Mouse (Mus musculus): ENCODE results near the gene Arl4c. TPM values are rescaled to one million over a fixed set of nuclear protein-coding genes. Genes with fewer than 3 reads are reported as not detected.

Arl4c gene
- polyA plus RNA-seq, 1 experiment, result 11.0 TPM

- H3K4me1 ChIP-seq, result peaks cover 45% of the 10 kb centered on the region
- peaks cover 32% of the 10 kb centered on the region for H3K27me3 ChIP-seq (replicated peaks)
- TF ChIP-seq GATA1 (IDR thresholded peaks at IDR 0.05; ENCODE audit: borderline replicate concordance, low read length) (no peak), FLI1 (IDR thresholded peaks at IDR 0.05; ENCODE audit: low read length) (no peak)
- no peaks in the 10 kb centered on the region for H3K36me3 ChIP-seq (replicated peaks; ENCODE audit: low read length)
- H3K4me3 ChIP-seq (replicated peaks), result peak overlapping the region; percentile 59
- H3K9me3 ChIP-seq, result no peaks in the 10 kb centered on the region
Measured at GRCm38 (mm10) chr1:88635659-88636058, 66.4 kb downstream of the Arl4c start.

GRCm38 (mm10) chr1:88632851-88633250 is 69.2 kb downstream of the Arl4c start:
- TF ChIP-seq GATA1 (IDR thresholded peaks at IDR 0.05; ENCODE audit: borderline replicate concordance, low read length) (no peak), FLI1 (IDR thresholded peaks at IDR 0.05; ENCODE audit: low read length) (no peak)
- peaks cover 15% of the 10 kb centered on the region for H3K27me3 ChIP-seq (replicated peaks)

GRCm38 (mm10) chr1:88629966-88630488 is 72.0 kb downstream of the Arl4c start:
- Histone ChIP-seq H3K4me3 (replicated peaks) (no peak overlapping the region), H3K36me3 (replicated peaks; ENCODE audit: low read length) (no peaks in the 10 kb centered on the region), H3K9me3 (no peaks in the 10 kb centered on the region), H3K4me1 (peaks cover 27% of the 10 kb centered on the region), H3K27me3 (replicated peaks) (peaks cover 31% of the 10 kb centered on the region)
- no peak for TF ChIP-seq GATA1 (IDR thresholded peaks at IDR 0.05; ENCODE audit: borderline replicate concordance, low read length)
- TF ChIP-seq FLI1 (IDR thresholded peaks at IDR 0.05; ENCODE audit: low read length), result no peak

More at GRCm38 (mm10) chr1:88632851-88633250, 69.2 kb downstream of the Arl4c start:
- Histone ChIP-seq H3K4me1 (peaks cover 42% of the 10 kb centered on the region), H3K9me3 (no peaks in the 10 kb centered on the region), H3K36me3 (replicated peaks; ENCODE audit: low read length) (no peaks in the 10 kb centered on the region), H3K4me3 (replicated peaks) (no peak overlapping the region)

- no peak for TF ChIP-seq FLI1 (IDR thresholded peaks at IDR 0.05; ENCODE audit: low read length)
- no peak for TF ChIP-seq GATA1 (IDR thresholded peaks at IDR 0.05; ENCODE audit: borderline replicate concordance, low read length)
- Histone ChIP-seq H3K4me3 (replicated peaks) (no peak overlapping the region), H3K4me1 (peaks cover 8% of the 10 kb centered on the region), H3K27me3 (replicated peaks) (peaks cover 37% of the 10 kb centered on the region), H3K36me3 (replicated peaks; ENCODE audit: low read length) (no peaks in the 10 kb centered on the region), H3K9me3 (no peaks in the 10 kb centered on the region)
Measured at GRCm38 (mm10) chr1:88625190-88625589, 76.8 kb downstream of the Arl4c start.

GRCm38 (mm10) chr1:88624376-88624775 is 77.6 kb downstream of the Arl4c start:
- H3K27me3 ChIP-seq (replicated peaks), result peaks cover 38% of the 10 kb centered on the region
- H3K36me3 ChIP-seq (replicated peaks; ENCODE audit: low read length), result no peaks in the 10 kb centered on the region
- no peak overlapping the region for H3K4me3 ChIP-seq (replicated peaks)
- H3K9me3 ChIP-seq, result no peaks in the 10 kb centered on the region
- 0 out of 2 replicates have a peak, but pooled peaks cover 5% of the 10 kb centered on the region for H3K4me1 ChIP-seq
- TF ChIP-seq GATA1 (IDR thresholded peaks at IDR 0.05; ENCODE audit: borderline replicate concordance, low read length) (no peak), FLI1 (IDR thresholded peaks at IDR 0.05; ENCODE audit: low read length) (no peak)

- Histone ChIP-seq H3K36me3 (replicated peaks; ENCODE audit: low read length) (no peaks in the 10 kb centered on the region), H3K4me3 (replicated peaks) (no peak overlapping the region), H3K27me3 (replicated peaks) (peaks cover 45% of the 10 kb centered on the region), H3K4me1 (0 out of 2 replicates have a peak, but pooled peaks cover 7% of the 10 kb centered on the region), H3K9me3 (no peaks in the 10 kb centered on the region)
- no peak for TF ChIP-seq FLI1 (IDR thresholded peaks at IDR 0.05; ENCODE audit: low read length)
- TF ChIP-seq GATA1 (IDR thresholded peaks at IDR 0.05; ENCODE audit: borderline replicate concordance, low read length), result no peak
Measured at GRCm38 (mm10) chr1:88623541-88624115, 78.4 kb downstream of the Arl4c start.

Other genes starting within 250 kb of the Arl4c start
- not detected in 2 replicates for gene Glrp1, start 192.2 kb downstream of the Arl4c start, polyA plus RNA-seq (2012; ENCODE audit: insufficient read depth, low replicate concordance)